In genomic region chr7:130263799-130264351, GRCm38 (mm10) we compare ENCODE assay signal across 8 mouse cellular contexts.
DNase-seq lines count a peak whose midpoint lies in the region; ATAC-seq lines count a peak whose summit lies in the region.

No protein-coding gene starts in this region.

- H3K9me3 ChIP-seq in heart, embryonic 15.5 days (replicated peaks) = no peaks in the 10 kb centered on the region
- no peaks in the 10 kb centered on the region for H3K9me3 ChIP-seq in embryonic facial prominence, embryonic 13.5 days
- H3K9me3 ChIP-seq in midbrain, embryonic 14.5 days (ENCODE audit: control insufficient read depth, low read length) = no peaks in the 10 kb centered on the region

- H3K27me3 ChIP-seq in heart, embryonic 15.5 days = peaks cover 7% of the 10 kb centered on the region; the same call in 1 of the 2 replicates
- no peaks in the 10 kb centered on the region for H3K27me3 ChIP-seq in embryonic facial prominence, embryonic 13.5 days
- peaks cover 6% of the 10 kb centered on the region; the same call in 1 of the 2 replicates for H3K27me3 ChIP-seq in midbrain, embryonic 14.5 days (ENCODE audit: control insufficient read depth, insufficient read depth, low read length)

- H3K4me2 ChIP-seq in heart, embryonic 15.5 days = peak overlapping the region; percentile 97
- peak overlapping the region; percentile 70 for H3K4me2 ChIP-seq in embryonic facial prominence, embryonic 13.5 days
- peak overlapping the region; percentile 95 for H3K4me2 ChIP-seq in midbrain, embryonic 14.5 days (ENCODE audit: low read length)

- H3K27ac ChIP-seq in heart, embryonic 15.5 days = peak overlapping the region; percentile 34
- peak overlapping the region; percentile 98 for H3K27ac ChIP-seq in embryonic facial prominence, embryonic 13.5 days
- H3K27ac ChIP-seq in midbrain, embryonic 14.5 days (replicated peaks; ENCODE audit: low read depth, low read length) = peak overlapping the region; percentile 76

- ATAC-seq in heart, embryonic 15.5 days (replicated peaks; ENCODE audit: insufficient number of reproducible peaks, insufficient read depth, low FRiP score, low read depth) = no peak
- ATAC-seq in embryonic facial prominence, embryonic 13.5 days (ENCODE audit: insufficient number of reproducible peaks, insufficient read depth, low FRiP score, low TSS enrichment, low read depth) = no peak; the same call in 1 of the 2 replicates
- ATAC-seq in midbrain, embryonic 14.5 days (ENCODE audit: low FRiP score, low TSS enrichment) = no peak
- ATAC-seq in megakaryocyte, adult 5-6 weeks (ENCODE audit: poor library complexity, severe bottlenecking) = no peak

- H3K36me3 ChIP-seq in heart, embryonic 15.5 days = no peaks in the 10 kb centered on the region
- peaks cover 26% of the 10 kb centered on the region for H3K36me3 ChIP-seq in embryonic facial prominence, embryonic 13.5 days
- no peaks in the 10 kb centered on the region for H3K36me3 ChIP-seq in midbrain, embryonic 14.5 days (ENCODE audit: control insufficient read depth, insufficient read depth, low read length)

- peak overlapping the region; percentile 78 for H3K4me3 ChIP-seq in heart, embryonic 15.5 days
- H3K4me3 ChIP-seq in embryonic facial prominence, embryonic 13.5 days = peak overlapping the region; percentile 90
- H3K4me3 ChIP-seq in midbrain, embryonic 14.5 days (replicated peaks; ENCODE audit: low read depth, low read length) = peak overlapping the region; percentile 62

- peaks cover 31% of the 10 kb centered on the region for H3K4me1 ChIP-seq in heart, embryonic 15.5 days (replicated peaks)
- H3K4me1 ChIP-seq in embryonic facial prominence, embryonic 13.5 days = peaks cover 45% of the 10 kb centered on the region
- peaks cover 63% of the 10 kb centered on the region for H3K4me1 ChIP-seq in midbrain, embryonic 14.5 days (ENCODE audit: control insufficient read depth, insufficient read depth, low read length)

- DNase-seq in heart, postnatal 10 days = no peak
- DNase-seq in kidney, postnatal 4 days = peak; percentile 56 to 70
- DNase-seq in midbrain, embryonic 14.5 days = peak; percentile 64
- DNase-seq in spleen, postnatal 10 days (ENCODE audit: low spot score in 2 of 2) = no peak
- no peak for DNase-seq in urinary bladder, adult 18-20 months (ENCODE audit: low spot score in 2 of 2)

- WGBS in heart, embryonic 15.5 days = 26% methylated on average over 20 of the region's 20 CpGs
- WGBS in embryonic facial prominence, embryonic 13.5 days = under 1% methylated on average over 20 of the region's 20 CpGs
- WGBS in midbrain, embryonic 14.5 days = 2% methylated on average over 20 of the region's 20 CpGs

- H3K9ac ChIP-seq in heart, embryonic 15.5 days = peak overlapping the region; percentile 70
- H3K9ac ChIP-seq in embryonic facial prominence, embryonic 13.5 days = peak overlapping the region; percentile 98
- peak overlapping the region; percentile 68 for H3K9ac ChIP-seq in midbrain, embryonic 14.5 days (replicated peaks; ENCODE audit: low read length)

- intact Hi-C loops in heart, postnatal 10 days (cut with DNase I) = no loop called here

Comparison
In these comparisons a context has a peak if more than half of its experiments do, and no peak if none do; other contexts are left out.
1. H3K27ac ChIP-seq: peak in every context shown above with its lines; median percentile 98 in embryonic facial prominence, embryonic 13.5 days; 76 in midbrain, embryonic 14.5 days; 34 in heart, embryonic 15.5 days.
2. DNase-seq: peak in kidney, postnatal 4 days (2 of 2) and midbrain, embryonic 14.5 days (single experiment); none in heart, postnatal 10 days (0 of 2), spleen, postnatal 10 days (0 of 2) and urinary bladder, adult 18-20 months (0 of 2).
3. Peak in every context shown above with its lines, with median percentiles within 50 percentile points of each other: H3K4me2 ChIP-seq, H3K4me3 ChIP-seq and H3K9ac ChIP-seq.